Mouse (Mus musculus): Measurements from ENCODE around the gene Igfbp6. TPM values are rescaled to one million over a fixed set of nuclear protein-coding genes. Genes with fewer than 3 reads are reported as not detected.
A peak's percentile ranks its signal among the peaks of the same experiment; 100 is the strongest.

Igfbp6 gene
- total RNA-seq, 1 experiment from 2014 or later: 0.15 TPM

DNA sequence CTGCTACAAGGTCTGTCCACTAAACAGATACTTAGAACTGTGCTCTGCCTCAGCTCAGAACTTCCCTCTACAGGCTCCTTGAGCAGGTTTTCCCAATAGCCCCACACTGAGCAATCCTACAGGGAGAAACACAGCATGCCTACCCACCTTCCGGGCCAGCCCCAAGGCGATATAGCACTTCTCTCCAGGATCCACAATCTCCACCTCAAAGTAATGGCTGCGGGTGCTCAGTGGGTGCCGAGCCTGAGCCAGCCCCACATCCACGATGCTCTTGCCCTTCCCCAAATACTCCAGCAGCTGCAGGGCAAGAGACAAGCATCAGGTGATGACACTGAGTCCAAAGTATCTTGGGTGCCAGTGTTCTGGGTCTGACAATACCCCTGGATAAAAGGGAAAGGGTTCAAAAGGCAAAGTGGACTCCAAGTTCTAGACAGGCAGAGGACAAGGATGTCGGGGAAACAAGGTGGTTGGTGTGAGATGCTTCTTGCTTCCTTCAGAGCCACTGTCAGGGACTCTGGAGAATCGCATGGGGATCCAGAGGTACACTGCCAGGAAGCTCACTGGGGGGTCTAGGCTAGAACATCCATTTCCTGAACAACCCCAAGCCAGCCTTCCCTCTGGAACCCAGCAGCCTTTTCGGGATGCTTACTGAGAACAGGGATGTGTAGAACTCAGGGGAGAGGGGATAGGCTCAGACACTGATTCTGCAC is 24.9 kb upstream of the Igfbp6 start:
- ATAC-seq (replicated peaks in 1 of 2; ENCODE audit: insufficient read depth in 1 of 2, low FRiP score in 2 of 2, low TSS enrichment in 1 of 2, low read depth in 1 of 2, poor library complexity in 2 of 2, severe bottlenecking in 2 of 2): no peak

DNA sequence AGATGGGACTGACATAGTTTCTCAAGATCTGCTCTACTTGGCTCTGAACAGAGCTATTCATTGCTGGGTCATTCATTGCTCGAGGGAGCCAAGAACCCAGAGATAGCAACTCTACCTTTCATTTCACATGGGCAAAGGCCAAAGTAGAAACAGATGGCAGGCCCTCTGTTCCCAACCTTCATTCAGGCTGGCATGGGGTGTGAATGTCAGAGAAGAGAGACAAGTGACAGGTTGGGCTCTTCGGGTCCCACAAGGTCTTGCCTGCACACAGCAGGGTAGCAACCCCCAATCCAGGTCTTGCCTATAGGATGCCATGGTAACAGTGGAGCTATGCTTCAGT is 24.4 kb upstream of the Igfbp6 start:
- ATAC-seq (replicated peaks in 1 of 2; ENCODE audit: insufficient read depth in 1 of 2, low FRiP score in 2 of 2, low TSS enrichment in 1 of 2, low read depth in 1 of 2, poor library complexity in 2 of 2, severe bottlenecking in 2 of 2): no peak

GRCm38 (mm10) chr15:102120530-102120929 is 23.6 kb upstream of the Igfbp6 start:
- no peak for ATAC-seq (replicated peaks in 1 of 2; ENCODE audit: insufficient read depth in 1 of 2, low FRiP score in 2 of 2, low TSS enrichment in 1 of 2, low read depth in 1 of 2, poor library complexity in 2 of 2, severe bottlenecking in 2 of 2)

GRCm38 (mm10) chr15:102126303-102126702 is 17.9 kb upstream of the Igfbp6 start:
- no peak for ATAC-seq (replicated peaks in 1 of 2; ENCODE audit: insufficient read depth in 1 of 2, low FRiP score in 2 of 2, low TSS enrichment in 1 of 2, low read depth in 1 of 2, poor library complexity in 2 of 2, severe bottlenecking in 2 of 2)

GRCm38 (mm10) chr15:102133314-102133713 is 10.8 kb upstream of the Igfbp6 start:
- no peak for ATAC-seq (replicated peaks in 1 of 2; ENCODE audit: insufficient read depth in 1 of 2, low FRiP score in 2 of 2, low TSS enrichment in 1 of 2, low read depth in 1 of 2, poor library complexity in 2 of 2, severe bottlenecking in 2 of 2)

- no peak for ATAC-seq (replicated peaks in 1 of 2; ENCODE audit: insufficient read depth in 1 of 2, low FRiP score in 2 of 2, low TSS enrichment in 1 of 2, low read depth in 1 of 2, poor library complexity in 2 of 2, severe bottlenecking in 2 of 2)
Measured at GRCm38 (mm10) chr15:102134709-102135108, 9.5 kb upstream of the Igfbp6 start.

DNA sequence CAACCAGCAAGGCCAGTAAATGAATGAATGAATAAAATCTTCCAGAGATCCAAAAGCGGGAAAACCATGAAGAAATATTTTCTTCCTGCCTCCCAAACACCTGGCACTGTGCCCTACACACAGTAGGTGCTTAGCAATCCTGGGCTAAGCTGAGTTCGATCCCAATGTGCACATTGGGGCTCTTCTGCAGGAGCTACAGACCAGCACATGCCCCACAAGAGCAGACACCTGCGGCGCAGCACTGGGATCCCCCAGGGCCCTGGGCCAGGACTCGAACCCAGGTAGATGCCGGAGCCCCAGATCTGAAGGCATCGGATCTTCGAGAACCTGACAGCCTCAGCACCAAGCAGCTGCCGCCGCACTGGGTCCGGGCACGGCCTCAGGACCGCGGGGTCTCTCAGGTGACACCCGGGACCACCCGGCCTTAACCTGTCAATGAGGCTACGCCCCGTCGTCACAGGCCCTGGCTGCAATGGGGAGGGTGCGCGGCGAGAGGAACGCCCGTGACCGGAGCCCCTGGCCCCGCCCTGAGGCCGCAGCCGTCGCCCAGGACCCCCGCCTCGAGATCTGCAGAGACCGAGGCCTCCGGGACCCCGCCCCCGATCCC is 8.5 kb upstream of the Igfbp6 start:
- 0 out of 4 replicates have a peak, but pooled peaks of 1 of the 2 experiments have one; percentile 2 for ATAC-seq (replicated peaks in 1 of 2; ENCODE audit: insufficient read depth in 1 of 2, low FRiP score in 2 of 2, low TSS enrichment in 1 of 2, low read depth in 1 of 2, poor library complexity in 2 of 2, severe bottlenecking in 2 of 2)

DNA sequence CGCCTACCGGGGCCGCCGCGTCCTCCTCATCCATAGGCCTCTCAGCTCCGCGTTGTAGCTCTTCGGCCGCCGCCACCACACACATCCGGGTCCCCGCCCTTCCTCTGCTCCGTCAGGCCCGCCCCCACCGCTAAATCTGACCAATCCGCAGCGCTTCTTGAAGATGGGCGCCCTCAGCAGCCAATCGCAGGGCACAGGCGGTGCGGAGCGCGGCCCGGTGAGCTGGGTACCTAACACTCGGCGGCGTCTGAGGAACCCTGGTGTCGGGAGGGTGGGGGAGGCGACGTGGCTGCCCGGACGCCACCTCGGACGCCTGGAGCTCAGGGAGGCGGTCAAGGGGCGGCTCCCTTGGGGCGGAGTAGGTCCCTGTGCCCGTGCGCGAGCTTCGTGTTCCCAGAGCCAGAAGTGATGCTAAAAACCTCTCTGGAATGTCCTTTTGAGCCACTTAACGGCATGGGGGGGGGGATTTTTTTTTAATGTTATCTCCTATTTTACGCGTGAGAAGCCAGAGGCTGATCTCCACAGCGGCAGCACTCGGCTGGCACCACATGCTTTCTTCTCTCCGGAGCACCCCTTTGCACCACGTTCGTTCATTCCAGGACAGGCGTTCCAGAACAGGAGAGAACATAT is 7.9 kb upstream of the Igfbp6 start, which contains the start of gene Spryd3:
Spryd3 (minus strand) TSS at position 106 of the 630 bp plus-strand sequence.
- ATAC-seq (replicated peaks in 1 of 2; ENCODE audit: insufficient read depth in 1 of 2, low FRiP score in 2 of 2, low TSS enrichment in 1 of 2, low read depth in 1 of 2, poor library complexity in 2 of 2, severe bottlenecking in 2 of 2): peak; percentile 100

GRCm38 (mm10) chr15:102141120-102141519 is 3.0 kb upstream of the Igfbp6 start:
- no peak for ATAC-seq (replicated peaks in 1 of 2; ENCODE audit: insufficient read depth in 1 of 2, low FRiP score in 2 of 2, low TSS enrichment in 1 of 2, low read depth in 1 of 2, poor library complexity in 2 of 2, severe bottlenecking in 2 of 2)

DNA sequence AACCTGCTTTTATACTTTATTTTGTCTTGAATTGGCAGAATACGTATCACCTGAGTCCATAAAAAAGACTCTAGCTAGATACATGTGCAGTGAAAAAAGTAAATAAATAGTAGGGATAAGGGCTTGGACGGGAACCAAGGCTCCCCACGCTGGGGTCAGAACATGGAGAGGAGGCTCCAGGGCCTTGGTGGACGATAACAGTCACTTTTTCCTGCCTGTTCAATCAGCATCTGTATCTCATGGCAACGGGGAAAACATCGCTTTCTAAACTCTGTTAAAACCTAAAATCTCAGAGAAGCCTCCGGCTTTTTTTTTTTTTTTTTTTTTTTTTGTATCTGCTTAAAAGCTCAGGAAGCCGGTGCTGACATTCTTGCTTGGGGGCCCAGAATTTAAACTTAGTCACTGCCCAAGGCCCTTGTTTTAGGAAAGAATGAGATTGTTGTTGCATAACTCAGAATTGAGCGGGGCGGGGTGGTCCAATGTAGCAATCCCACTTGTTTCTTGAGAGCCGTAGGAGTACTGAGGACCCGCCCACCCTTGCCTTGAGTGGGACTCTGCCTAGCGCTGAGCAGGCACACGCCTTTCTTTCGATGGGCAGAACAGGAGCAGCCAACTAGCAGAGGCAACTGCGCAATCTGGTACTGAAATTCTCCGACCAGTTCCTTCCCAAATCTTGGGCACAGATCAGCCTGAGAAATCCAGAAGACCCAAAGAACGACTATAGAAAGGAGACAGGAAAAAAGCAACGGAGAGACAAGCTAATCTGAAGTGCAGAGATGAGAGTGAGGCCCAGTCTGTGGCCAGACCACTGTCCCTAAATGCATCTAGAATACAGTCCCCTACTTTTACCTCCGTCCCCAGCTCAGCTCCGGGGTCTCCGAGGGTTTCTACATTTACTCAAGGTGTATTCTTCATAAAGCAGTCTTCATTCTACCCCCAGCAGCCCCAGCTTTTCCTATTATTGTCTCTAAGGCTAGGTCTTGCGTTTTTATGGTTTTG is 949 bp upstream of the Igfbp6 start:
- no peak for ATAC-seq (replicated peaks in 1 of 2; ENCODE audit: insufficient read depth in 1 of 2, low FRiP score in 2 of 2, low TSS enrichment in 1 of 2, low read depth in 1 of 2, poor library complexity in 2 of 2, severe bottlenecking in 2 of 2)

DNA sequence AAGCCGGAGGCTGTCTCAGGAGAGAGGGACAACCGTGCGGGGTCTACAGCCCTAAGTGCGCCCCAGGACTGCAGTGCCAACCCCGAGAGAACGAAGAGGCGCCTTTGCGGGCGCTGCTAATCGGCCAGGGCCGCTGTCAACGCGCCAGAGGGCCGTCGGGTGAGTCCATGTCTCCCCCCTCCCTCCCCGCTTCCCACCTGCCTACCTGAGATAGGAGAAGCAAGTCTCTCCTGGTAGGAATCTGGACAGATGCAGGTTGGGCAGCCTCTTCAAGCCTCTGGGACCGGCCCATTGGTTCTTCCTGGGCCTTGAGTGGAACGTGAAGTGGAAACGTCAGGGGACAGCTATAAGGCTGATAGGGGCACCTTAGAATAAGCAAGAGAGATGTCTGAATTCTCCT is 564 bp downstream of the Igfbp6 start:
- no peak for ATAC-seq (replicated peaks in 1 of 2; ENCODE audit: insufficient read depth in 1 of 2, low FRiP score in 2 of 2, low TSS enrichment in 1 of 2, low read depth in 1 of 2, poor library complexity in 2 of 2, severe bottlenecking in 2 of 2)

- no peak for ATAC-seq (replicated peaks in 1 of 2; ENCODE audit: insufficient read depth in 1 of 2, low FRiP score in 2 of 2, low TSS enrichment in 1 of 2, low read depth in 1 of 2, poor library complexity in 2 of 2, severe bottlenecking in 2 of 2)
Measured at GRCm38 (mm10) chr15:102145330-102145729, 1.2 kb downstream of the Igfbp6 start.

DNA sequence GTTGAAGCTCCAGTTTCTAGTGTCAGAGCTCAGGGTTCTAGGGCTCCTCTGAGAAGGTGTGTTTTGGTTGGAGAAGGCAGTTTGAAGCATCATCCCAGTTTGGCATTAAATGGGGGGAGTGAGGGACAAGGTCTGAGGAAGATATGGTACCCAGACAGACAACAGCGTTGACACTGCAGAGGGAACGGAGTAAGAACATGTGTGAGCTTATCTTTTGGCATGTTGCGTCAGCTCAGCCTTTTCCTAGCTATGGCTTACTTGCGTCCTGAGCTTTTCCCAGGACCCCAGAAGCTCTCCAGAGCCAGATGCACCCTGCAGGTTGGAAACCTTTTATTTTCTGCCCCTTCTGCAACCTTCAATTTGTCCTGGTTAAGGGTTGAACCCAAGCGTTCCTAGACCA is 1.9 kb downstream of the Igfbp6 start:
- ATAC-seq (replicated peaks in 1 of 2; ENCODE audit: insufficient read depth in 1 of 2, low FRiP score in 2 of 2, low TSS enrichment in 1 of 2, low read depth in 1 of 2, poor library complexity in 2 of 2, severe bottlenecking in 2 of 2): no peak

DNA sequence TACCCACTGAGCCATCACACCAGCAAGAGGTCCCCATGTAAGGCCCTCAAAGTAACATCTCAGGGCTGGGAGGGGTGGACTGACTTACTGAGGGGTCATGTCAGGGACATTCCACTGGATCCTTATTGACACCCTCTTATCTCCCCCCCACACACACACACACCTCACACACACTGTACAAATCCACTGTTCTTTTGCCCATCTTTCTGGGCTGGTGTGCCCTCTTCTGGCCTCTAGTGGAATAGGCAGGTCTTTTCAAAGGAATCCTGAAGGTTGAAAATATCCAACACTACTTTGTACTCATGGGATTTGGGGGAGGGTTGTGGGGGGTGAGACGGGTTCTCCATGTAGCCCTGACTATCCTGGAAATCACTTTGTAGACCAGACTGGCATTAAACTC is 2.7 kb downstream of the Igfbp6 start:
- ATAC-seq (replicated peaks in 1 of 2; ENCODE audit: insufficient read depth in 1 of 2, low FRiP score in 2 of 2, low TSS enrichment in 1 of 2, low read depth in 1 of 2, poor library complexity in 2 of 2, severe bottlenecking in 2 of 2): peak; percentile 30 to 43; a peak in 1 of 4 replicates

DNA sequence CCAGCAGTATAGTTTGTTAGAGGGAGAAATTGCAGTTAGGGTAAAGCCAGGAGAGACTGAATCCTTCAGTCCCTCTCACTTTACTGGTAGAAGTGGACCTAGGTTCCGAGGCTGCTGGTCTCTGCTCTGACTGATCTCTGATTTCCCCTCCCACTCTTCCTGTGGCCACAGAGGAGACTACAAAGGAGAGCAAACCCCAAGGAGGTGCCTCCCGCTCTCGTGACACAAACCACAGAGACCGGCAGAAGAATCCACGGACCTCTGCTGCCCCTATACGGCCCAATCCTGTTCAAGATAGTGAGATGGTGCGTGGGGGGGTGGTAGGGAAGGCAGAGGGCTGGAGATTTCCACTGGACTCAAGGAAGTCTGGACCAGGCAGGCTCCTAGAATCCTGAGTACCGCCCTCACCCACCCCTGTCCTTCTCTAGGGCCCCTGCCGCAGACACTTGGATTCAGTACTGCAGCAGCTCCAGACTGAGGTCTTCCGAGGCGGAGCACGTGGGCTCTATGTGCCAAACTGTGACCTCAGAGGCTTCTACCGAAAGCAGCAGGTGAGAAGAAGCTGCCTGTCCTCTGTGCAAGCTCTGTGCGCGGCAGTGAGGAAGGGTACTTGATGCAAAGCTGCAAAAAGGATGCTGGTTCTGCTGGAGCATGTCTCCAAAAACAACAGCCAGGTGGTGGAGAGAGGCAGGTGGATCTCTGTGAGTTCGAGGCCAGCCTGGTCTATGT is 3.7 kb downstream of the Igfbp6 start:
- ATAC-seq (replicated peaks in 1 of 2; ENCODE audit: insufficient read depth in 1 of 2, low FRiP score in 2 of 2, low TSS enrichment in 1 of 2, low read depth in 1 of 2, poor library complexity in 2 of 2, severe bottlenecking in 2 of 2): no peak

DNA sequence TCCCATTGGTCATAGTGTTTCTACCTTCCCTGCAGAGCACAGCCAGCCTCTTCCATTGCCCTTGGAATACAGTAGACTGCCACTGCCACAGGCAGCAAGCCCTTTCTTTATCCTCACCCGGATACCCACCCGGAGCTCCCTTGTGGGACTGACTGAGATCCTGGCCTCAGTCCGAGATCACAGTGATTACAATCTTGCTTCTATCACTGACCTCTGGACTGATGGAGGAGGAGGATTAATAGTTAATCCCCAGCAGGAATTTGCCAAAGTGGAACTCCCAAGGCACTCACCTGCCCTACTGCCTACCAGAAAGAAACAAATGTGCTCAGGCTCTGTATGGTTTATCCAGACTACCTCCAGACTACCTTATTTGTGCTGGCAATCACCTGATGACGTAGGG is 5.4 kb downstream of the Igfbp6 start:
- ATAC-seq (replicated peaks in 1 of 2; ENCODE audit: insufficient read depth in 1 of 2, low FRiP score in 2 of 2, low TSS enrichment in 1 of 2, low read depth in 1 of 2, poor library complexity in 2 of 2, severe bottlenecking in 2 of 2): no peak
